Mouse (Mus musculus) limb, embryonic 12.5 days (tissue): ENCODE results near the gene Gadd45a. TPM values are rescaled to one million over a fixed set of nuclear protein-coding genes. Genes with fewer than 3 reads are reported as not detected.

ENCODE experiments used
- ATAC-seq: fragments of 200-750 bp; cut with Nextera tagmentation; 2 replicates; pipeline ENCODE4 v1.8.0; 2017; ENCODE audit warnings: low read depth, moderate TSS enrichment; ENCODE audit not compliant: insufficient number of reproducible peaks, insufficient read depth, low FRiP score, low TSS enrichment
- H3K27ac ChIP-seq: fragments of 300-500 bp; sonication (generic); 2 replicates; pipeline ENCODE4 v1.5.1; 2016; ENCODE audit warnings: mild to moderate bottlenecking, moderate library complexity
- H3K27me3 ChIP-seq: fragments of 300-500 bp; sonication (generic); 2 replicates; pipeline ENCODE4 v1.6.1; 2016; ENCODE audit warnings: mild to moderate bottlenecking, moderate library complexity
- H3K36me3 ChIP-seq: fragments of 300-500 bp; sonication (generic); 2 replicates; pipeline ENCODE4 v1.6.1; 2016; ENCODE audit warnings: mild to moderate bottlenecking, moderate library complexity
- H3K4me1 ChIP-seq: fragments of 300-500 bp; sonication (generic); replicated peaks from 2 replicates; pipeline ENCODE4 v1.6.1; 2016
- H3K4me2 ChIP-seq: fragments of 300-500 bp; sonication (generic); 2 replicates; pipeline ENCODE4 v1.6.1; 2016; ENCODE audit warnings: mild to moderate bottlenecking, moderate library complexity
- H3K4me3 ChIP-seq: fragments of 300-500 bp; sonication (generic); replicated peaks from 2 replicates; pipeline ENCODE4 v1.5.1; 2016; ENCODE audit warnings: mild to moderate bottlenecking
- H3K9ac ChIP-seq: fragments of 300-500 bp; sonication (generic); replicated peaks from 2 replicates; pipeline ENCODE4 v1.6.1; 2016; ENCODE audit warnings: mild to moderate bottlenecking, moderate library complexity
- H3K9me3 ChIP-seq: fragments of 300-500 bp; sonication (generic); 2 replicates; pipeline ENCODE4 v1.6.1; 2016; ENCODE audit warnings: mild to moderate bottlenecking, moderate library complexity
- WGBS: fragments of 180-500 bp; shearing (Covaris S2); methylation state at CpG from one replicate; pipeline ENCODE4 v1.1.7; 2016; 5-methylcytosine and 5-hydroxymethylcytosine counted together
- polyA plus RNA-seq: library from polyadenylated mRNA; unstranded; fragments of >200 nt; fragmentation: Nextera tagmentation; extraction: Ambion mirVana; gene quantifications from 2 replicates; pipeline ENCODE4 v1.2.1, GENCODE M21; 2016

Gadd45a gene
- polyA plus RNA-seq = 21.3 and 23.1 TPM in 2 replicates

- Histone ChIP-seq H3K9ac (peak within 1 kb of the TSS; percentile 80), H3K27ac (peak within 1 kb of the TSS; percentile 96), H3K4me3 (peak within 1 kb of the TSS; percentile 74), H3K9me3 (no peaks in the 10 kb centered on the region), H3K4me1 (peaks cover 25% of the 10 kb centered on the region), H3K4me2 (peak within 1 kb of the TSS; percentile 68), H3K27me3 (no peaks in the 10 kb centered on the region), H3K36me3 (no peaks in the 10 kb centered on the region)
- ATAC-seq = peak; percentile 99
- WGBS = under 1% methylated on average over 67 of the region's 69 CpGs
Measured at GRCm38 (mm10) chr6:67036837-67037628, at the start of gene Gadd45a. Gadd45a (minus strand) TSS chr6:67037457.

DNA sequence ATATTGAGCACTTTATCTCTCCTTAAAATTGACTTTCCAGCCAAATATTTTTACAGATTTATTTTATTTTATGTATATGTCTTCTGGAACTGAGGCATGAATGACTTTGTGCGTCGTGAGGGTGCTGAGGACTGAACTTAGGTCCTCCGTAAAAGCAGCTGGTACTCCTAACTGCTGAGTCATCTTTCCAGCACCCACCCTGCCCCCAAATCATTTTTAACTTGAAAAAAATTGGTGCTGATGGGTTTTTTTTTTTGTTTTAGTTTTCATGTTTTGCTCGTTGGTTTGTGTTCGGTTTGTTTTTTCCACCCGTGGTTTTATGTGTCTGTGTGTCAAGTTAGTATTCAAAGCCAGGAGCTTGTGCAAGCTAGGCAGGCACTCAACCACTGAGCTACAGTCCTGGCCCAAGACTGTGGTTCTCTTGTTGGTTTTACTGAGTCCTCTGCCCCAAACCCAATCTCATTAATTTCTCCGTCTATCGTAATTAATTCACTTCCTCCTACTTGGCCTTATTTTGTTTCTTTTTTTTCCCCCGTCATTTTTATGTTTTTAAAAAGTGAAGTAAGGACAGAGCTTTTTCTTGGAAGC is 48.7 kb upstream of the Gadd45a start:
- Histone ChIP-seq H3K4me2 (no peak overlapping the region), H3K9ac (no peak overlapping the region), H3K36me3 (no peaks in the 10 kb centered on the region), H3K27me3 (no peaks in the 10 kb centered on the region), H3K4me3 (no peak overlapping the region), H3K27ac (no peak overlapping the region), H3K4me1 (peaks cover 6% of the 10 kb centered on the region; the same call in 1 of the 2 replicates), H3K9me3 (no peaks in the 10 kb centered on the region)
- WGBS = 88% methylated on average over 9 of the region's 9 CpGs
- no peak for ATAC-seq

- H3K27ac ChIP-seq = no peak overlapping the region
- no peak for ATAC-seq
- no peak overlapping the region for H3K4me2 ChIP-seq
- WGBS = 90% methylated on average over 2 of the region's 2 CpGs
- H3K27me3 ChIP-seq = no peaks in the 10 kb centered on the region
- H3K36me3 ChIP-seq = no peaks in the 10 kb centered on the region
- no peak overlapping the region for H3K4me3 ChIP-seq
- peaks cover 6% of the 10 kb centered on the region; the same call in 1 of the 2 replicates for H3K4me1 ChIP-seq
- H3K9me3 ChIP-seq = no peaks in the 10 kb centered on the region
- H3K9ac ChIP-seq = no peak overlapping the region
Measured at GRCm38 (mm10) chr6:67084465-67084864, 47.2 kb upstream of the Gadd45a start.

- ATAC-seq = no peak
- no peaks in the 10 kb centered on the region for H3K36me3 ChIP-seq
- no peak overlapping the region for H3K4me2 ChIP-seq
- no peaks in the 10 kb centered on the region for H3K9me3 ChIP-seq
- H3K4me3 ChIP-seq = no peak overlapping the region
- peaks cover 17% of the 10 kb centered on the region for H3K4me1 ChIP-seq
- WGBS = 86% methylated on average over 4 of the region's 4 CpGs
- H3K27me3 ChIP-seq = no peaks in the 10 kb centered on the region
- H3K9ac ChIP-seq = no peak overlapping the region
- no peak overlapping the region for H3K27ac ChIP-seq
Measured at GRCm38 (mm10) chr6:67081141-67081540, 43.9 kb upstream of the Gadd45a start.

DNA sequence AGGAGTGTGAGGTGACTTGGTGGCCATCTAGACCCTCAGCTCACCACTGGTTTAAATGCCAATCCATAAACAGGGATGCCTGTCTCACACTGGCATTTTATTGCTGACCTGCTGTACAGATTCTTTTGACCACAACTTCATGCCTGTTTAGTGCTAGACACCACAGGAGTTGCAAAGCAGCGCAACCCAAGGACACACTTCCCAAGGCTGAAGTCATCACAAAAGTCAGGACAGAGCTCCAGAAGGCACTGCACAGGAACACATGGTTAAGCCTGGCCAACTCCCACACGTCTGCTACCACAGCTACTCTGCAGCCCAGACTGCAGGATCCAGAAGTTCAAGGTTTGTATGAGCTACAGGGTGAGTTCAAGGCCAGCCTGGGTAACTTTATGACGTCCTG is 40.8 kb upstream of the Gadd45a start:
- Histone ChIP-seq H3K9ac (no peak overlapping the region), H3K4me2 (no peak overlapping the region), H3K27me3 (no peaks in the 10 kb centered on the region), H3K27ac (no peak overlapping the region), H3K4me3 (no peak overlapping the region), H3K9me3 (no peaks in the 10 kb centered on the region), H3K4me1 (peaks cover 17% of the 10 kb centered on the region), H3K36me3 (no peaks in the 10 kb centered on the region)
- no peak for ATAC-seq
- 79% methylated on average over 3 of the region's 3 CpGs for WGBS

GRCm38 (mm10) chr6:67077477-67077876 is 40.2 kb upstream of the Gadd45a start:
- Histone ChIP-seq H3K27ac (peak overlapping the region; percentile 56), H3K27me3 (no peaks in the 10 kb centered on the region), H3K9ac (no peak overlapping the region), H3K4me2 (no peak overlapping the region), H3K4me1 (peaks cover 17% of the 10 kb centered on the region), H3K9me3 (no peaks in the 10 kb centered on the region), H3K4me3 (no peak overlapping the region), H3K36me3 (no peaks in the 10 kb centered on the region)
- 38% methylated on average over 3 of the region's 3 CpGs for WGBS
- ATAC-seq = no peak; the same call in 1 of the 2 replicates

DNA sequence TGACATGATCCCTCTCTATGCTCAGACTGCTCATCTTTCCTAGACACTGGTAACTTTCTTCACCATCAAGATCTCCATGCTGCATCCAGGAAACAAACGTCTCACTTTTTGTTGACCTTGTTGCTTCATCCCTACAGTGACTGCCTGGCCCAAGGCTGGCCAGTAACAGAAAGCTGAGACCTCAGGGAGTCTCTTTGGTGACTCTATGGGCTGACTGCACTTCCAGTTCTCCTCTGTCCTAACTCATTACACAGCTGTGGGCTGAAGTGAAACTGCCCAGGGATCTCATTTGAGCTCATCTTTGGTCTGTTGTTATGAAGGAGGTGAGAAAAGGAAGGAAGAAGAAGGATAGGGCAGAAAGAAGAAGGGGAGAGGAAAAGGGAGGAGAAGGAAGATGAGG is 39.1 kb upstream of the Gadd45a start:
- Histone ChIP-seq H3K4me3 (no peak overlapping the region), H3K9ac (no peak overlapping the region), H3K9me3 (no peaks in the 10 kb centered on the region), H3K4me1 (peaks cover 17% of the 10 kb centered on the region), H3K27ac (0 out of 2 replicates have a peak overlapping the region, but pooled peaks have one; percentile 12), H3K27me3 (no peaks in the 10 kb centered on the region), H3K36me3 (no peaks in the 10 kb centered on the region), H3K4me2 (no peak overlapping the region)
- no peak for ATAC-seq
- 72% methylated on average over 1 of the region's 1 CpGs for WGBS

GRCm38 (mm10) chr6:67074868-67075267 is 37.6 kb upstream of the Gadd45a start:
- Histone ChIP-seq H3K36me3 (no peaks in the 10 kb centered on the region), H3K4me3 (no peak overlapping the region), H3K4me2 (no peak overlapping the region), H3K9me3 (no peaks in the 10 kb centered on the region), H3K9ac (no peak overlapping the region), H3K4me1 (peaks cover 17% of the 10 kb centered on the region), H3K27ac (no peak overlapping the region), H3K27me3 (no peaks in the 10 kb centered on the region)
- no peak for ATAC-seq

DNA sequence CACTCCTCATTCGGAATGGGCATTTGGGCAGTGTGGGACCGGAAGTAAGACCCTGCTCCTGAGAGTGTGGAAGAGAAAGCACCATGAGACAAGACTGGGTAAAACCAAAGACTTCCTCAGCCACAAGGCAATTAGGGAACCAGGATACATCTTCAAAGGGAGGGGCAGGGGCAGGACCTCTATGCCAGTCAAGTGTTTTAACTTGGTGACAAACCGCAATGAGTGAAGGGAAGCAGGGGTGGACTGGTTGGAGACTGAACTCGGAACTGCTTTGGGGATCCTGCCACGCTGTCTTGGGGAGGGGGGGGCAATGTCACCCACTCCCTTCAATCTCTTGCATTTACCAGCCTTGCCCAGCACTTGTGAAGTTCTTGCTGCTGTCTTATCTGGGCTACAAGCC is 36.7 kb upstream of the Gadd45a start:
- H3K27ac ChIP-seq = no peak overlapping the region
- H3K27me3 ChIP-seq = no peaks in the 10 kb centered on the region
- H3K4me3 ChIP-seq = no peak overlapping the region
- no peak overlapping the region for H3K9ac ChIP-seq
- no peak overlapping the region for H3K4me2 ChIP-seq
- peaks cover 17% of the 10 kb centered on the region for H3K4me1 ChIP-seq
- 80% methylated on average over 5 of the region's 5 CpGs for WGBS
- no peaks in the 10 kb centered on the region for H3K36me3 ChIP-seq
- no peak for ATAC-seq
- no peaks in the 10 kb centered on the region for H3K9me3 ChIP-seq

DNA sequence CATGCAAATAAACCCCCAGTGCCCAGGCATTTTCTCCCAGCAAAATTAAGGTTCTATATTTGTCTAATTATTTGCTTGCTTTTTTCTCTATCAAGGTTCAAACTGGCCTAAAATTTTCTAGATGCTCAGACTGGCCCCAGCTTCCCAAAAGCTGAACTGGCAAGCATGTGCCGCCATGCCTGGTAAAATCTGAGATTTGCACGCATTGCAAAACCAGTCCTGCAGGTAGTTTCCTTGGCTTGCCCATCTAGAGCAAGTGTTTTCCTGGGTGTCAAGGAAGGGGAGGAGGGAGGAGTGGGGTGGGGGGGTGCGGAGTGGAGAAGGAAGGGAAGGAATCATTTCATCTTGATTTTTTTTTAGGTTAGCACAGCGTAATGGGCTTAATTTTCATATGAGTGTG is 36.2 kb upstream of the Gadd45a start:
- H3K4me2 ChIP-seq = no peak overlapping the region
- no peak overlapping the region for H3K27ac ChIP-seq
- no peaks in the 10 kb centered on the region for H3K27me3 ChIP-seq
- H3K9me3 ChIP-seq = no peaks in the 10 kb centered on the region
- H3K36me3 ChIP-seq = no peaks in the 10 kb centered on the region
- H3K4me1 ChIP-seq = peaks cover 17% of the 10 kb centered on the region
- no peak overlapping the region for H3K9ac ChIP-seq
- no peak for ATAC-seq
- no peak overlapping the region for H3K4me3 ChIP-seq
- 86% methylated on average over 4 of the region's 4 CpGs for WGBS

DNA sequence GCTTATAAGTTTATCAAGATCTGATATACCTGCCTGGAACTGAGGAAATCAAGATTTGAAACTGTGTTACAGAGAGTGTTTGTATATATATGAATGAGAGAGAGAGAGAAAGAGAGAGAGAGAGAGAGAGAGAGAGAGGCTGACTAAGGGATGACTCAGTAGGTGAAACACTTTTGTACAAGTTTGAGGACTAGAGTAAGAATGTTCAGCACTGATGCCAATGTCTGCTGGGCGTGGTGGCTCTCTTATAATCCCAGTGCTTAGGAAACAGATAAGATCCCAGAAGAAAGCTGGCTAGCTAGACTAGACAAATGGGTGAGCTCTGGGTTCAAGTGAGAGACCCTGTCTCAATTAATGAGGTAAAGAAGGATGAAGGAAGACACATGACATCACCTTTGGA is 34.4 kb upstream of the Gadd45a start:
- Histone ChIP-seq H3K4me2 (no peak overlapping the region), H3K4me3 (no peak overlapping the region), H3K9ac (no peak overlapping the region), H3K9me3 (no peaks in the 10 kb centered on the region), H3K27me3 (no peaks in the 10 kb centered on the region), H3K4me1 (peaks cover 4% of the 10 kb centered on the region; the same call in 1 of the 2 replicates), H3K27ac (no peak overlapping the region), H3K36me3 (no peaks in the 10 kb centered on the region)
- 76% methylated on average over 1 of the region's 1 CpGs for WGBS
- no peak for ATAC-seq
